Mouse (Mus musculus) lung, postnatal 0 days (tissue): ENCODE measurements around the gene Rhox9.

Experiments
- CTCF ChIP-seq: IDR thresholded peaks from 2 replicates; pipeline ENCODE4 v1.5.1; 2016; ENCODE audit warnings: antibody characterized with exemption, mild to moderate bottlenecking
- EP300 ChIP-seq: IDR thresholded peaks from 2 replicates; pipeline ENCODE4 v1.6.1; 2016; ENCODE audit warnings: antibody characterized with exemption, mild to moderate bottlenecking, control low read depth

GRCm38 (mm10) chrX:37871641-37872040, 29.9 kb downstream of the Rhox9 start:
- no peak for TF ChIP-seq EP300
- TF ChIP-seq CTCF, result no peak
